Mouse (Mus musculus): Measurements from ENCODE around the gene Brdt. TPM values are rescaled to one million over a fixed set of nuclear protein-coding genes. Genes with fewer than 3 reads are reported as not detected.
A peak's percentile ranks its signal among the peaks of the same experiment; 100 is the strongest.

Gene Brdt
- polyA plus RNA-seq (2015; fragmentation: Nextera tagmentation; extraction: Ambion mirVana) = 0.78 and 1.2 TPM in 2 replicates

- no peaks in the 10 kb centered on the region for H3K4me1 ChIP-seq (replicated peaks; ENCODE audit: control insufficient read depth, insufficient read depth, low read length)
- H3K27ac ChIP-seq (ENCODE audit: low read depth, low read length) = no peak within 1 kb of the TSS
- H3K27me3 ChIP-seq (replicated peaks; ENCODE audit: control insufficient read depth, insufficient read depth, low read length) = no peaks in the 10 kb centered on the region
- no peaks in the 10 kb centered on the region for H3K9me3 ChIP-seq (ENCODE audit: control insufficient read depth)
- H3K9ac ChIP-seq (ENCODE audit: low read depth, low read length) = no peak within 1 kb of the TSS
- H3K4me2 ChIP-seq (replicated peaks; ENCODE audit: low read depth) = no peak within 1 kb of the TSS
- no peak for ATAC-seq
- no peak within 1 kb of the TSS for H3K4me3 ChIP-seq (ENCODE audit: low read depth, low read length)
- 89% methylated on average over 30 of the region's 30 CpGs for WGBS
- H3K36me3 ChIP-seq (ENCODE audit: control insufficient read depth, insufficient read depth) = no peaks in the 10 kb centered on the region
- TF ChIP-seq CTCF (IDR thresholded peaks at IDR 0.05; ENCODE audit: low read depth) = no peak
Observed at GRCm38 (mm10) chr5:107330916-107331421, at the start of gene Brdt. Gene Brdt (plus strand): TSS chr5:107331159.

- H3K9ac ChIP-seq (ENCODE audit: low read depth, low read length) = no peak overlapping the region
- H3K4me3 ChIP-seq (ENCODE audit: low read depth, low read length) = no peak overlapping the region
- no peaks in the 10 kb centered on the region for H3K36me3 ChIP-seq (ENCODE audit: control insufficient read depth, insufficient read depth)
- ATAC-seq = no peak
- H3K27ac ChIP-seq (ENCODE audit: low read depth, low read length) = no peak overlapping the region
- H3K27me3 ChIP-seq (replicated peaks; ENCODE audit: control insufficient read depth, insufficient read depth, low read length) = no peaks in the 10 kb centered on the region
- no peak overlapping the region for H3K4me2 ChIP-seq (replicated peaks; ENCODE audit: low read depth)
- WGBS = 80% methylated on average over 9 of the region's 9 CpGs
- no peaks in the 10 kb centered on the region for H3K9me3 ChIP-seq (ENCODE audit: control insufficient read depth)
- no peak for TF ChIP-seq CTCF (IDR thresholded peaks at IDR 0.05; ENCODE audit: low read depth)
- no peaks in the 10 kb centered on the region for H3K4me1 ChIP-seq (replicated peaks; ENCODE audit: control insufficient read depth, insufficient read depth, low read length)
Observed at GRCm38 (mm10) chr5:107282561-107283307, 48.2 kb upstream of the Brdt start.

GRCm38 (mm10) chr5:107283935-107284524 lies 46.9 kb upstream of the Brdt start:
- Histone ChIP-seq H3K4me3 (ENCODE audit: low read depth, low read length) (no peak overlapping the region), H3K36me3 (ENCODE audit: control insufficient read depth, insufficient read depth) (no peaks in the 10 kb centered on the region), H3K27ac (ENCODE audit: low read depth, low read length) (no peak overlapping the region), H3K27me3 (replicated peaks; ENCODE audit: control insufficient read depth, insufficient read depth, low read length) (no peaks in the 10 kb centered on the region), H3K9me3 (ENCODE audit: control insufficient read depth) (no peaks in the 10 kb centered on the region), H3K9ac (ENCODE audit: low read depth, low read length) (no peak overlapping the region), H3K4me1 (replicated peaks; ENCODE audit: control insufficient read depth, insufficient read depth, low read length) (no peaks in the 10 kb centered on the region), H3K4me2 (replicated peaks; ENCODE audit: low read depth) (no peak overlapping the region)
- TF ChIP-seq CTCF (IDR thresholded peaks at IDR 0.05; ENCODE audit: low read depth) = no peak
- ATAC-seq = no peak
- WGBS = 63% methylated on average over 10 of the region's 10 CpGs

GRCm38 (mm10) chr5:107285563-107285962 lies 45.4 kb upstream of the Brdt start:
- Histone ChIP-seq H3K9me3 (ENCODE audit: control insufficient read depth) (no peaks in the 10 kb centered on the region), H3K4me1 (replicated peaks; ENCODE audit: control insufficient read depth, insufficient read depth, low read length) (no peaks in the 10 kb centered on the region), H3K9ac (ENCODE audit: low read depth, low read length) (no peak overlapping the region), H3K36me3 (ENCODE audit: control insufficient read depth, insufficient read depth) (no peaks in the 10 kb centered on the region), H3K27ac (ENCODE audit: low read depth, low read length) (no peak overlapping the region), H3K4me2 (replicated peaks; ENCODE audit: low read depth) (no peak overlapping the region), H3K4me3 (ENCODE audit: low read depth, low read length) (no peak overlapping the region), H3K27me3 (replicated peaks; ENCODE audit: control insufficient read depth, insufficient read depth, low read length) (peaks cover 3% of the 10 kb centered on the region; the same call in 1 of the 2 replicates)
- WGBS = 74% methylated on average over 6 of the region's 6 CpGs
- no peak for ATAC-seq
- no peak for TF ChIP-seq CTCF (IDR thresholded peaks at IDR 0.05; ENCODE audit: low read depth)

GRCm38 (mm10) chr5:107287254-107287907 lies 43.6 kb upstream of the Brdt start:
- Histone ChIP-seq H3K9me3 (ENCODE audit: control insufficient read depth) (no peaks in the 10 kb centered on the region), H3K4me1 (replicated peaks; ENCODE audit: control insufficient read depth, insufficient read depth, low read length) (no peaks in the 10 kb centered on the region), H3K9ac (ENCODE audit: low read depth, low read length) (no peak overlapping the region), H3K27ac (ENCODE audit: low read depth, low read length) (no peak overlapping the region), H3K36me3 (ENCODE audit: control insufficient read depth, insufficient read depth) (no peaks in the 10 kb centered on the region), H3K4me3 (ENCODE audit: low read depth, low read length) (peak overlapping the region; percentile 68), H3K27me3 (replicated peaks; ENCODE audit: control insufficient read depth, insufficient read depth, low read length) (peaks cover 3% of the 10 kb centered on the region; the same call in 1 of the 2 replicates), H3K4me2 (replicated peaks; ENCODE audit: low read depth) (peak overlapping the region; percentile 98)
- peak; percentile 84 for TF ChIP-seq CTCF (IDR thresholded peaks at IDR 0.05; ENCODE audit: low read depth)
- no peak for ATAC-seq
- WGBS = 21% methylated on average over 6 of the region's 6 CpGs

DNA sequence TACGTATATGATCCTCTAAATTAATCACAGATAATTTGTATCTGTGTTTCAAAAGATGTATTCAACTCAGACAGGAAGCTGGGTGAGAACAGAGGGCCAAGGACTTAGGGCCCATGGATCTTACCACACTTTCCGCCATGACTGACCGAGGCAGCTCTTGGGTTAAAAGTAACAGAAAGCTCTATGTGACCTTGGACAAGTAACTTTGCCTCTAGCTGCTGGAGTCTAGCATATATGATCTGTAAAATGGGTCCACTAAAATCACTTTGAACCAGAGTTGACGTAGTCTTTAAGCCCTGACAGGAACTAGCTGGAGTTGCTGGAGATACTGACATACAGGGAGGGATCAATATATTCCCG lies 43.1 kb upstream of the Brdt start:
- peak overlapping the region; percentile 68 for H3K4me3 ChIP-seq (ENCODE audit: low read depth, low read length)
- 48% methylated on average over 5 of the region's 5 CpGs for WGBS

More for the DNA sequence above, 43.1 kb upstream of the Brdt start:
- no peaks in the 10 kb centered on the region for H3K4me1 ChIP-seq (replicated peaks; ENCODE audit: control insufficient read depth, insufficient read depth, low read length)
- H3K27me3 ChIP-seq (replicated peaks; ENCODE audit: control insufficient read depth, insufficient read depth, low read length) = peaks cover 3% of the 10 kb centered on the region; the same call in 1 of the 2 replicates
- H3K36me3 ChIP-seq (ENCODE audit: control insufficient read depth, insufficient read depth) = no peaks in the 10 kb centered on the region
- no peak for ATAC-seq
- no peak overlapping the region for H3K27ac ChIP-seq (ENCODE audit: low read depth, low read length)
- TF ChIP-seq CTCF (IDR thresholded peaks at IDR 0.05; ENCODE audit: low read depth) = no peak
- H3K9me3 ChIP-seq (ENCODE audit: control insufficient read depth) = no peaks in the 10 kb centered on the region
- H3K9ac ChIP-seq (ENCODE audit: low read depth, low read length) = no peak overlapping the region
- peak overlapping the region; percentile 98 for H3K4me2 ChIP-seq (replicated peaks; ENCODE audit: low read depth)

Data from intestine, postnatal 0 days (tissue).